Mouse (Mus musculus) hindbrain, embryonic 11.5 days (tissue): ENCODE data around the gene Rad23a. TPM values are rescaled to one million over a fixed set of nuclear protein-coding genes. Genes with fewer than 3 reads are reported as not detected.
A peak's percentile ranks its signal among the peaks of the same experiment; 100 is the strongest.

Source experiments
- ATAC-seq: fragments of 200-750 bp; cut with Nextera tagmentation; 2 replicates; pipeline ENCODE4 v1.8.0; 2017; ENCODE audit warnings: mild to moderate bottlenecking, moderate TSS enrichment, moderate library complexity; ENCODE audit not compliant: low FRiP score
- DNase-seq: peaks from one replicate; pipeline ENCODE4 v3.0.0-alpha.2; 2015; ENCODE audit warnings: low spot score
- H3K27ac ChIP-seq: fragments of 300-500 bp; sonication (generic); 2 replicates; pipeline ENCODE4 v1.5.1; 2014; ENCODE audit warnings: mild to moderate bottlenecking, low read depth, low read length
- H3K27me3 ChIP-seq: fragments of 300-500 bp; sonication (generic); 2 replicates; pipeline ENCODE4 v1.6.1; 2014; ENCODE audit warnings: mild to moderate bottlenecking, low read length, moderate library complexity, mixed read lengths; ENCODE audit not compliant: control insufficient read depth, insufficient read depth
- H3K36me3 ChIP-seq: fragments of 300-500 bp; sonication (generic); 2 replicates; pipeline ENCODE4 v1.6.1; 2014; ENCODE audit warnings: mild to moderate bottlenecking, low read length, moderate library complexity, mixed read lengths; ENCODE audit not compliant: control insufficient read depth, insufficient read depth
- H3K4me1 ChIP-seq: fragments of 300-500 bp; sonication (generic); replicated peaks from 2 replicates; pipeline ENCODE4 v1.6.1; 2014; ENCODE audit warnings: low read length, mixed read lengths; ENCODE audit not compliant: control insufficient read depth, insufficient read depth
- H3K4me2 ChIP-seq: fragments of 300-500 bp; sonication (generic); replicated peaks from 2 replicates; pipeline ENCODE4 v1.6.1; 2014; ENCODE audit warnings: mild to moderate bottlenecking, low read depth, low read length
- H3K4me3 ChIP-seq: fragments of 300-500 bp; sonication (generic); 2 replicates; pipeline ENCODE4 v1.5.1; 2014; ENCODE audit warnings: low read depth, low read length
- H3K9ac ChIP-seq: fragments of 300-500 bp; sonication (generic); 2 replicates; pipeline ENCODE4 v1.6.1; 2014; ENCODE audit warnings: low read depth, low read length
- H3K9me3 ChIP-seq: fragments of 300-500 bp; sonication (generic); 2 replicates; pipeline ENCODE4 v1.6.1; 2016; ENCODE audit warnings: low read length; ENCODE audit not compliant: control insufficient read depth
- WGBS: fragments of 180-500 bp; shearing (Covaris S2); extraction: QIAGEN DNeasy Blood & Tissue Kit; methylation state at CpG from one replicate; pipeline ENCODE4 v1.1.7; 2014; 5-methylcytosine and 5-hydroxymethylcytosine counted together
- polyA plus RNA-seq: library from polyadenylated mRNA; unstranded; fragments of >200 nt; fragmentation: Nextera tagmentation; extraction: Ambion mirVana; gene quantifications from 2 replicates; pipeline ENCODE4 v1.2.1, GENCODE M21; 2014

Gene Rad23a
- polyA plus RNA-seq, 1 experiment from 2014 or later: 88.6 TPM

DNA sequence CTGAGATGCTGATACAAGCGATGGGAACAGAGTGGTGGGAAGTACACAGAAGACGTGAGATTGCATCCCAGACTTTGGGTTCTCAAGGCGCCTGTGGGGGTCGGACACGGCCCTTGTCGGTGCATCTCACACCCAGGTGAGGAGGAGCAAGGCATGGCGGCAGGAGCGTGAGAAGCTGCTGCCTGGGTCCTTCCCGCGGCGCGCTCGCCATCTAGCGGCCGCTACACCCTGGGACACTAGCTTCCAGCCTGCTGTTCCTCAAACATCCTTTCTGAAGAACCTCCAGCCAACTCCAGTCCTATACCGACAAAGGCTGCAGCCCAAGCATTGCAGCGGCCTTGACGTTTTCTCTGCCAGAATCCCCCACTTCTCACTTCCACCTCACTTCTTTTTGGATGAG, 16.8 kb downstream of the Rad23a start:
- Histone ChIP-seq H3K9ac (no peak overlapping the region), H3K9me3 (no peaks in the 10 kb centered on the region)

DNA sequence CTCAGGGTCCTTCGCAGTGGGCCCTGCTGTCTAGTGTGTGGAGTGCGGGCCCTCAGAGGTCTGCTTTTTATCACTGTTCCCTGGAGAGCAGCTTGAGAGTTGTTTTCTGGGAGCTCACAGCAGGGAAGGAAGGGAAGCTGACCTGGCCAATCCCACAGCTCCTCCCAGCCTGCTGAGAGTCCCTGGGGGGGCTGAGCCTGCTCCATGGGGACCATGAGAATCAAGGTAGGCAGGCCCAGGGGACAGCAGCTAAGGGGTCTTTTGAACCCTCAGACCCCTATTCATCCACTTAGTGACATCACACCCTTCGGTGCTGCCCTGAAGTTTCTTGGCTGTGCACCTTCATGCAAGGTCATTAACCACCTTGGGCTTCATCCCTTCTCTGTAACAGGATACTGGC, 17.7 kb downstream of the Rad23a start, which contains the start of gene Dand5:
Gene Dand5 (minus strand): TSS at position 101 of the 400 bp plus-strand sequence.
- Histone ChIP-seq H3K27me3 (no peaks in the 10 kb centered on the region; the same call in 1 of the 2 replicates), H3K36me3 (no peaks in the 10 kb centered on the region), H3K4me2 (peak within 1 kb of the TSS; percentile 17; the same call in 1 of the 2 replicates), H3K9ac (no peak within 1 kb of the TSS), H3K4me1 (peaks cover 2% of the 10 kb centered on the region; the same call in 1 of the 2 replicates), H3K9me3 (no peaks in the 10 kb centered on the region), H3K4me3 (no peak within 1 kb of the TSS), H3K27ac (no peak within 1 kb of the TSS)
- WGBS: 26% methylated on average over 3 of the region's 3 CpGs
- ATAC-seq (no peak), DNase-seq (no peak)

More for the DNA sequence above, 16.8 kb downstream of the Rad23a start:
- Histone ChIP-seq H3K36me3 (no peaks in the 10 kb centered on the region), H3K27me3 (no peaks in the 10 kb centered on the region; the same call in 1 of the 2 replicates), H3K4me3 (no peak overlapping the region), H3K4me2 (peak overlapping the region; percentile 17; the same call in 1 of the 2 replicates), H3K4me1 (peaks cover 2% of the 10 kb centered on the region; the same call in 1 of the 2 replicates), H3K27ac (no peak overlapping the region)
- peak; percentile 89 for DNase-seq
- peak; percentile 71 for ATAC-seq
- WGBS: 1% methylated on average over 18 of the region's 18 CpGs

DNA sequence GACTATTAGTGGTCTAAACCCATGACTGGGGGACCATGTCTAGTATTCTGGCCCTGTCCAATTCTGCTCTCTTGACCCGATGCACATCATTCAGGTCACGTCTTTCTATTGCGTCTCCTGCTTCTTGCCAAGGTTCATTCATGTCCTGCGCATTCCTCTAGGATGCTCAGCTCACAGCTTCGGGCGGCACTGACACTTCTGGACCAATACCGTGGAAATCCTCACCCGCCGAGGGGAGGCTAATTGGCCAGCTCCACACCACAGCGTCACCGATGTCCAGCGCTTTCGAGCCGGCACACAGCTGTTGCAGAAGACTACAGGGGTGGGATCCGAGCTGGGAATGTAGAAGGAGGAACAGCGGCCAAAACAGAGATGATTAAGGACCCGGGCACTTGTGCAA, 24.3 kb downstream of the Rad23a start:
- no peak overlapping the region for H3K4me2 ChIP-seq
- WGBS: 76% methylated on average over 17 of the region's 17 CpGs
- no peak overlapping the region for H3K4me3 ChIP-seq
- H3K36me3 ChIP-seq: no peaks in the 10 kb centered on the region
- DNase-seq (no peak), ATAC-seq (no peak)
- H3K9ac ChIP-seq: no peak overlapping the region
- peaks cover 6% of the 10 kb centered on the region; the same call in 1 of the 2 replicates for H3K4me1 ChIP-seq
- no peak overlapping the region for H3K27ac ChIP-seq
- no peaks in the 10 kb centered on the region for H3K9me3 ChIP-seq
- peaks cover 18% of the 10 kb centered on the region for H3K27me3 ChIP-seq

GRCm38 (mm10) chr8:84815547-84815946, 24.9 kb downstream of the Rad23a start:
- Histone ChIP-seq H3K36me3 (no peaks in the 10 kb centered on the region), H3K4me3 (no peak overlapping the region), H3K9me3 (no peaks in the 10 kb centered on the region), H3K9ac (no peak overlapping the region), H3K27me3 (peaks cover 18% of the 10 kb centered on the region), H3K27ac (no peak overlapping the region), H3K4me1 (peaks cover 6% of the 10 kb centered on the region; the same call in 1 of the 2 replicates), H3K4me2 (no peak overlapping the region)
- peak; percentile 43; the same call in 1 of the 2 replicates for ATAC-seq
- WGBS: 12% methylated on average over 9 of the region's 9 CpGs
- peak; percentile 96 for DNase-seq

DNA sequence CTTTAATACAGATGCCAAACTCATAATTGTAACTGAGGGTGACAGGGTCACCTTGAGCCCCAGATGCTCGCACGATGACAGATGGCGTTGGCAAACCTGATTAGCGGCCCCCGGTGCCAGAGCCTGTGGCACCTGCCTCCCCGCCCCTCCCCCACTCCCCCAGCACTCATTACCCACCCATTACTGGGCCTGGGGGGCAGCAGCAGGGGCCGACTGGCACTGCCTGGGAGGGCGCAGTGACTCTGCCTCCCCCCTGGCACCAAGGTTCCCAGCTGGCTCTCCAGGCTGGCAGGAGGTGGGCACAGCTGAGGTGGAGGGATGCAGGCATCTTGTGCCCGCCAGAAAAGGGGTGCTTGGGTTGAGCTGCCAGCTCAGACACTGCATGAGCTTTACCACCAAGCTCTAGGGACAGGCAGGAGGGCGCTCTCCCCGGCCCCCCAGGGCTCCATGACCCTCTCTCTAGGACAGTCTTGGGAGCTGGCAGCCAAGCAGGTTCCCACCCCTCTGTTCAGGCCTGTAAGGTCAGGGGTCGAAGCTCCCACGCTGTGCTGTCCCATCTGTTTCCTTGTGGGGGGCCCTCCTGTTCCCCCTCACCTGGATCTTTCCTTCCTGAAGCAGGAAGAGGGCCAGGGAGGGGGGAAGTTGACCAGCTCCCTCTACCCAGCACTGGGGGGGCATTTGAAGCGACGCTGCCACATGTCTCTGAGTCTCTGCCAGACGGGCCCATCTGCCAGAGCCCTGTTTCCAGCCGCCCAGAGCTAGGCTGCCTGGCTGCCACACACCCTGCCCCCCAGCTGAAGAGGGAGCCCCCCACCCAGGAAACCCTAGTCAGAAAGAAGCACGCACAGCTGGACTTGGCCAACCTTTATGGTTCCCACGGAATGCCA, 25.7 kb downstream of the Rad23a start:
- ATAC-seq (peak; percentile 6; the same call in 1 of the 2 replicates), DNase-seq (no peak)
- H3K9ac ChIP-seq: no peak overlapping the region
- H3K4me3 ChIP-seq: 0 out of 2 replicates have a peak overlapping the region, but pooled peaks have one; percentile 3
- peaks cover 6% of the 10 kb centered on the region; the same call in 1 of the 2 replicates for H3K4me1 ChIP-seq
- no peaks in the 10 kb centered on the region for H3K36me3 ChIP-seq
- H3K27ac ChIP-seq: no peak overlapping the region
- H3K4me2 ChIP-seq: no peak overlapping the region
- 41% methylated on average over 19 of the region's 19 CpGs for WGBS
- no peaks in the 10 kb centered on the region for H3K9me3 ChIP-seq
- peaks cover 18% of the 10 kb centered on the region for H3K27me3 ChIP-seq

- H3K27me3 ChIP-seq: peaks cover 23% of the 10 kb centered on the region
- H3K9ac ChIP-seq: no peak overlapping the region
- ATAC-seq (no peak), DNase-seq (no peak)
- peaks cover 6% of the 10 kb centered on the region; the same call in 1 of the 2 replicates for H3K4me1 ChIP-seq
- no peak overlapping the region for H3K27ac ChIP-seq
- H3K4me2 ChIP-seq: no peak overlapping the region
- no peaks in the 10 kb centered on the region for H3K36me3 ChIP-seq
- H3K9me3 ChIP-seq: no peaks in the 10 kb centered on the region
- H3K4me3 ChIP-seq: 0 out of 2 replicates have a peak overlapping the region, but pooled peaks have one; percentile 3
- 80% methylated on average over 11 of the region's 11 CpGs for WGBS
Measured at GRCm38 (mm10) chr8:84814240-84814554, 26.3 kb downstream of the Rad23a start.

DNA sequence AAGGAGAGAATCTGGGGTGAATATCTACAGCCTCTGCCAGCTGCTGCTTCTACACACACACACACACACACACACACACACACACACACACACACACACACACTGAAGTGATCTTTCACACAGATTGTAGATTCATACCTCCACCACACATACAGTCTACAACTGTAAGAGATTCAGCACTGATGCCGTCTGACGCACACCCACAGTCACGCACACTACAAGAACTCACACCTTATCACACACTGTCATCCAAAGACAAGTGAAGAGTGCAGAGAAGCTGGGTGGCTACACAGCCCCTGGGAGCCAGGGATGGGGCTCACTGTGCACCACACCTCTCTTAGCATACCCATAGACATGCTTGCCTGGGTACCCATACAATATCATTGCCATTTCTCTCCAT, 26.6 kb downstream of the Rad23a start:
- DNase-seq (no peak), ATAC-seq (no peak)
- WGBS: 89% methylated on average over 3 of the region's 3 CpGs
- no peak overlapping the region for H3K4me3 ChIP-seq
- H3K27me3 ChIP-seq: peaks cover 26% of the 10 kb centered on the region
- no peaks in the 10 kb centered on the region for H3K36me3 ChIP-seq
- no peak overlapping the region for H3K4me2 ChIP-seq
- H3K9me3 ChIP-seq: no peaks in the 10 kb centered on the region
- peaks cover 6% of the 10 kb centered on the region; the same call in 1 of the 2 replicates for H3K4me1 ChIP-seq
- H3K27ac ChIP-seq: no peak overlapping the region
- no peak overlapping the region for H3K9ac ChIP-seq

DNA sequence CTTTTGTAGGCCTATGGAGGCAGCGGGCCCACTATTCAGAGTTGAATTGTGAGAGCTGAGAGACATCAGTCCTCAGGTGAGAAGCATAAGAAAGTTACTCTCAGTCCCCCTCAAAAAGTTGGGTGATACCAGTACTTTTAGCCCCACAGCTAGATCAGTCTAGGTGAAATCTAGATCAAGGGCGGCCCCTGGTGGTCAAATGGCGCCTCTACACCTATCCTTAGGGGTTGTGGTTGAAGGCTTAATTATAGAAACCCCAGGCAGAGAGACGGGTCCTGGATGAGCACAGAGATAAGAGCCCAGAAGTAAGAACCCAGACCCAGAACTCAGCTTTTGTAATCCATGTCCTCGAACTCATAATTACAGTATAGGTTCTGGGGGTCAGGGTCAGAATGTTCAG, 27.4 kb downstream of the Rad23a start:
- peaks cover 31% of the 10 kb centered on the region for H3K27me3 ChIP-seq

More for the DNA sequence above, 27.4 kb downstream of the Rad23a start:
- ATAC-seq (no peak), DNase-seq (peak; percentile 91)
- Histone ChIP-seq H3K4me1 (peaks cover 6% of the 10 kb centered on the region; the same call in 1 of the 2 replicates), H3K9ac (no peak overlapping the region), H3K27ac (no peak overlapping the region), H3K4me2 (no peak overlapping the region), H3K36me3 (no peaks in the 10 kb centered on the region), H3K9me3 (no peaks in the 10 kb centered on the region), H3K4me3 (no peak overlapping the region)
- 1% methylated on average over 5 of the region's 5 CpGs for WGBS
